Mouse (Mus musculus) midbrain, embryonic 15.5 days (tissue): ENCODE data around the gene Cep89. TPM values are rescaled to one million over a fixed set of nuclear protein-coding genes. Genes with fewer than 3 reads are reported as not detected.

ENCODE experiments used
- ATAC-seq: fragments of 200-750 bp; cut with Nextera tagmentation; replicated peaks from 2 replicates; pipeline ENCODE4 v1.8.0; 2017; ENCODE audit warnings: moderate TSS enrichment
- H3K27ac ChIP-seq: fragments of 300-500 bp; sonication (generic); 2 replicates; pipeline ENCODE4 v1.5.1; 2015; ENCODE audit warnings: mild to moderate bottlenecking, inconsistent platforms
- H3K27me3 ChIP-seq: fragments of 300-500 bp; sonication (generic); replicated peaks from 2 replicates; pipeline ENCODE4 v1.6.1; 2015; ENCODE audit warnings: inconsistent platforms
- H3K36me3 ChIP-seq: fragments of 300-500 bp; sonication (generic); replicated peaks from 2 replicates; pipeline ENCODE4 v1.6.1; 2015; ENCODE audit warnings: inconsistent platforms
- H3K4me1 ChIP-seq: fragments of 300-500 bp; sonication (generic); 2 replicates; pipeline ENCODE4 v1.6.1; 2015; ENCODE audit warnings: inconsistent platforms
- H3K4me2 ChIP-seq: fragments of 300-500 bp; sonication (generic); 2 replicates; pipeline ENCODE4 v1.6.1; 2015; ENCODE audit warnings: inconsistent platforms, mild to moderate bottlenecking, moderate library complexity
- H3K4me3 ChIP-seq: fragments of 300-500 bp; sonication (generic); 2 replicates; pipeline ENCODE4 v1.5.1; 2015; ENCODE audit warnings: mild to moderate bottlenecking, inconsistent platforms
- H3K9ac ChIP-seq: fragments of 300-500 bp; sonication (generic); 2 replicates; pipeline ENCODE4 v1.6.1; 2015; ENCODE audit warnings: mild to moderate bottlenecking, inconsistent platforms
- H3K9me3 ChIP-seq: fragments of 300-500 bp; sonication (generic); 2 replicates; pipeline ENCODE4 v1.6.1; 2016; ENCODE audit warnings: inconsistent platforms
- WGBS: fragments of 180-500 bp; shearing (Covaris S2); methylation state at CpG from one replicate; pipeline ENCODE4 v1.1.7; 2015; ENCODE audit warnings: mixed read lengths; 5-methylcytosine and 5-hydroxymethylcytosine counted together
- polyA plus RNA-seq: library from polyadenylated mRNA; unstranded; fragments of >200 nt; fragmentation: Nextera tagmentation; extraction: Ambion mirVana; gene quantifications from 2 replicates; pipeline ENCODE4 v1.2.1, GENCODE M21; 2015

Gene Cep89
- polyA plus RNA-seq, 1 experiment from 2014 or later = 35.8 TPM

DNA sequence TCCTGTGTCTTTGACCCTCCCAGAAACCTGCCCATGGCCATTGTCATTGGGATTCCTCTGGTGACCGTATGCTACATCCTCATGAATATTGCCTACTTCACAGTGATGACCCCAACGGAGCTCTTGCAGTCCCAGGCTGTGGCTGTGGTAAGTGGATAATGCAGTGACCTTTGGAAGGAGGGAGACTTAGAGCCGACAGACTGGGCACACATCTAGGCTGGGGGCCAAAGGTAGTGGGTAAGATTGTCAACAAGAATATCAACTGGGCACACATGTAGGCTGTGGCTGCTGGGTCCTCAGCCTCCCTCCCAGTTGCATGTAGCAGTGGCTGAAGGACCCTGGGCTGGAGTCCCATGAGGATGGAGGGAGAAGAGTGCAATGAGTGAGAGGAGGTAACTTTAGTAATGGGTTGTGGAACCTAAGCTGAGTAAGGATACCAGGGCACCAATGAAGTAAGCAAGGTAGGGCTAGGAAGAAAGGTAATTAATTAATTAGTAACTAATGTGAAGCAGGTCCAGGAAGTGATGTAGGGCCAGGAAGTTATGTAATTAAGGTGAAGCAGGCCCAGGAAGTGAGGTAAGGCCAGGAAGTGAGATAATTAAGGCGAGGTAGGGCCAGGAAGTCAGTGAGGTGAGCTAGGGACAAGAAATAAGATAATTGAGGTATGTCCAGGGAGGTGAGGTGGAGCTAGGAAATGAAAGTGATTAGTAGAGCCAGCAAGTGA, 59.4 kb downstream of the Cep89 start:
- Histone ChIP-seq H3K9me3 (no peaks in the 10 kb centered on the region), H3K27ac (no peak overlapping the region), H3K4me2 (no peak overlapping the region), H3K4me1 (no peaks in the 10 kb centered on the region), H3K27me3 (no peaks in the 10 kb centered on the region), H3K9ac (no peak overlapping the region), H3K36me3 (no peaks in the 10 kb centered on the region), H3K4me3 (no peak overlapping the region)
- WGBS = 76% methylated on average over 4 of the region's 4 CpGs
- ATAC-seq = no peak

DNA sequence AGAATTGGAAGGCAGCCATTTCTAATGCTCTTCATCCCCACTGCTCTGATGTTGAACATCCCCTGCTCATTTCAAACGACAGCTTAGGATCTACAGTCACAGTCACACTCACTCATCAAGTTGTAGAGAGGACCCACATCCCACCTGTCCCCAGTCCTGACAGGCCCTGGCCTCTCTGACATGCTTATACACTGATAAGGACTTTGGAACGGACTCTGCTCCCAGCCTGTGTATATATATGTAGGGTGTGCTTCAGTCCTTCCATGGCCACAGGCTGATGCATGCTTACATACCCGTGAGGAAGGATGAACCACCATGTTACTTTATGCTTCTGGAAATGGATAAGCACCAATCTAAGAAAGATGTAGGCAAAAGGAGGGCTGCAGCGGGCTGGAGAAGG, 64.1 kb downstream of the Cep89 start:
- WGBS = 86% methylated on average over 4 of the region's 4 CpGs
- Histone ChIP-seq H3K4me1 (no peaks in the 10 kb centered on the region), H3K9me3 (no peaks in the 10 kb centered on the region), H3K36me3 (no peaks in the 10 kb centered on the region), H3K4me3 (no peak overlapping the region), H3K27ac (no peak overlapping the region), H3K9ac (no peak overlapping the region), H3K4me2 (no peak overlapping the region), H3K27me3 (no peaks in the 10 kb centered on the region)
- ATAC-seq = no peak

DNA sequence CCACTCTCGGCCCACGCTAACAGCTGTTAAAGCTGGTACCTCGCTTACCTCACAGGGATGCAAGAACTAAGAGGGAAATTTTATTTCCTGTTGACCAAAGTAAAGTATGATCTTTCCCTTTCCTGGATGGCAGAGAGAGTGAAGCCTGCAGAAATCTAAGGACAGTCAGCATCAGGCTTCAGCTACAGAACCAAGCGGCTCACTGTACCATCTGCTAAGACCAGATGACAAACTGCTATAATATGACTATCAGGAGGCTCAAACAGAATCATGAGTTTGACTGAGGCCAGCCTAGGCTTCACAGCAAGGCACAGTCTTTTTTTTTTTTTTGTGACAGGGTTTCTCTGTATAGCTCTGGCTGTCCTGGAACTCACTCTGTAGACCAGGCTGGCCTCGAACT, 68.2 kb downstream of the Cep89 start:
- H3K27ac ChIP-seq = no peak overlapping the region
- 93% methylated on average over 5 of the region's 5 CpGs for WGBS
- no peaks in the 10 kb centered on the region for H3K4me1 ChIP-seq
- H3K4me2 ChIP-seq = no peak overlapping the region
- H3K9me3 ChIP-seq = no peaks in the 10 kb centered on the region
- H3K36me3 ChIP-seq = no peaks in the 10 kb centered on the region
- no peaks in the 10 kb centered on the region for H3K27me3 ChIP-seq
- no peak overlapping the region for H3K9ac ChIP-seq
- no peak for ATAC-seq
- no peak overlapping the region for H3K4me3 ChIP-seq

DNA sequence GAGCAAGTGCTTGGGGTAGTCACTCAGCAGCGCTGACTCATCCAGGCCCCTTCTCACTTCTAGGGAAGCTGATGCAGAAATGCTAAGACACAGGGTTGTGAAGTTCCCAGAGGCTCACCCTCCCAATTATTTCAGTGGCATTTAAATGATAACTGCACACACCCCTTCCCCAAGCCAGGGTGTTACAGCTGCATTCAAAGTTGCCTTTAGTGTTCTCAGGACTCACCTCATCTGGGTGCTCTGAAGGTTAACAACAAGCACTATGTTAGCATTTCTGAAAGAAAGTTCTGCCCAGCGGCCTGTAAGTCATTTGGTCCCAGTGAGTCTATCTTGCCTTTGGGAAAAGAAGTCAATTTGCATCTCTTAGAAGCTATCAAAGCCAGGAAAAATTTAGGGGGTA, 71.0 kb downstream of the Cep89 start:
- WGBS = 75% methylated on average over 2 of the region's 2 CpGs
- Histone ChIP-seq H3K4me2 (no peak overlapping the region), H3K4me3 (no peak overlapping the region), H3K36me3 (no peaks in the 10 kb centered on the region), H3K9ac (no peak overlapping the region), H3K27me3 (no peaks in the 10 kb centered on the region), H3K9me3 (no peaks in the 10 kb centered on the region), H3K4me1 (no peaks in the 10 kb centered on the region), H3K27ac (no peak overlapping the region)
- ATAC-seq = no peak

DNA sequence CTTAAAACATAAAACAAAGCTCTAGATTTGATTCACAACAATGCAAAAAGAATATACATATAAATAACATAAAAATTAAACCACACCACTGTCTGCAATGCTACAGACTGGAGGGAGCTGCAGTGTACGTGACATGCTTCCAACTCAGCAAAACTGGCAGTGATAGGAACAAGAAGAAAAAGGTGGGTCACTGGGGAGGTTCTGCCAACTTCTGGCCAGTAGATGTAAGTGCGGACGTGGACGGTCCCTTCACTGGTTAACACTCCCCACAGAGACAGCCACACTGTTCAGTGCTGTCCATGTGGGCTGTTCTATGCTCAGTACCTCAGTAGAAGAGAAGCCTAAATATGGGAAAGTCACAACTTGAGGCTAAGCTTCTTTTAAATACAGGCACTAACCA, 74.0 kb downstream of the Cep89 start:
- Histone ChIP-seq H3K4me1 (no peaks in the 10 kb centered on the region), H3K4me2 (no peak overlapping the region), H3K4me3 (no peak overlapping the region), H3K27ac (no peak overlapping the region), H3K27me3 (no peaks in the 10 kb centered on the region), H3K36me3 (no peaks in the 10 kb centered on the region), H3K9me3 (no peaks in the 10 kb centered on the region), H3K9ac (no peak overlapping the region)
- no peak for ATAC-seq
- 50% methylated on average over 4 of the region's 4 CpGs for WGBS

DNA sequence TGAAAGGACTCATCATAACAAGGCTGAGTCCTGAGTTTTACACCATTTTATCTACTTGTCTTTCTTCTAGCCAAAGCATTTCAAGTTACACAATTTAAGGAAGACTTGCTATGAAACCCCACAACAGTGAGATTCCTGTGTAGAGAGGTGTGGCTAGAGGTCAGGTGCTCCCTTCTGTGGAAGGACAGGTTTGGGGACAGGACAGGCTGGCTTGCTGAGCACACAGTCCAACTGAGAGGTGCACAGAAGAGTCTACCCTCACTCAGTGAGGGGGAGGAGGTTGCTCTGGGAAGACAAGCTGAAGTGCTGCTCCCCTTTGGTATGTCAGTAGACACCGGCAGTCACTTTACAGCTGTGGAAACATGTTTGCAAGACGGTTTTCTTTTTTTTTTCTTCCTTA, 79.6 kb downstream of the Cep89 start:
- Histone ChIP-seq H3K27ac (no peak overlapping the region), H3K9ac (no peak overlapping the region), H3K9me3 (no peaks in the 10 kb centered on the region), H3K27me3 (no peaks in the 10 kb centered on the region), H3K4me1 (no peaks in the 10 kb centered on the region), H3K36me3 (no peaks in the 10 kb centered on the region), H3K4me3 (no peak overlapping the region), H3K4me2 (no peak overlapping the region)
- WGBS = 80% methylated on average over 2 of the region's 2 CpGs
- ATAC-seq = no peak

DNA sequence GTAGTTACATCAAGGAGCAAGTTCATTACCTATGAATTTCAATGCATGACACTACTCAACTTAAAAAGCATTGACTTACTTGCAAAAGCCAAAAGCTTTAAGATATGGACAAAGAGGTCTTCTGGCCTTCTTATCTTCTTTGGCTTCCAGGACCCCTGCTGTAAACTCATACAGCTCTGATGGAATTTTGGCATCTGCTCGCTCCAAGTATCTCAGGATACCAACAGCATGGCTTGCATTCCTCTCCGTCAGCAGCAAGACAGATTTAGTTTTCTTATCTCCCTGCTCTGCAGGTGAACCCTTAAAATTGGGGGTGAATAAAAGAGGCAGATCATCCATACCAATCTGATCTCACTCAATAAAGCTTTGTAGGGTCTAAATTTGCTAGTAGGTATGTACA, 88.3 kb downstream of the Cep89 start:
- Histone ChIP-seq H3K36me3 (no peaks in the 10 kb centered on the region), H3K4me2 (no peak overlapping the region), H3K9me3 (no peaks in the 10 kb centered on the region), H3K9ac (no peak overlapping the region), H3K27ac (no peak overlapping the region), H3K27me3 (no peaks in the 10 kb centered on the region), H3K4me3 (no peak overlapping the region), H3K4me1 (no peaks in the 10 kb centered on the region)
- no peak for ATAC-seq
- WGBS = 78% methylated on average over 2 of the region's 2 CpGs

DNA sequence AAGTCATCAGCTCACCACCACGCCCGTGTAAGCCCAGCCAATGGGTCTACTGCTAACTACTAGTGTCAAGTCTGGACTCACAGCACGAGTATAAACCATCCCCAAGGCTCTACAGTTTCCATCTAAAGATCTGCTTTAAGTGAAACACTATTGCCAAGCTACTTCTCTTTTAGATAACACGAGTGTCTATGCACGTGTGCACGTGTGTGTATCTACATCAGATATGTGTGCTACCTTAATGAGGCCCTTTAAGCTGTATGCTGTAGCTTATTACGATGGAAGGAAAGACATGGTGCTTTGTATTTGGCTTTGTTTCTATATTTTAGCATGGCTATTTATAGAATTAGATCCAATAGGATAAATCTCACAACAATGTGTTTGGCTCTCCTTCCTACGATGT, 89.7 kb downstream of the Cep89 start:
- 87% methylated on average over 8 of the region's 8 CpGs for WGBS
- ATAC-seq = no peak

More for the DNA sequence above, 89.7 kb downstream of the Cep89 start:
- H3K4me3 ChIP-seq = no peak overlapping the region
- H3K9me3 ChIP-seq = no peaks in the 10 kb centered on the region
- no peak overlapping the region for H3K4me2 ChIP-seq
- no peaks in the 10 kb centered on the region for H3K36me3 ChIP-seq
- no peaks in the 10 kb centered on the region for H3K27me3 ChIP-seq
- no peak overlapping the region for H3K27ac ChIP-seq
- no peaks in the 10 kb centered on the region for H3K4me1 ChIP-seq
- H3K9ac ChIP-seq = no peak overlapping the region

Other genes starting within 250 kb of the Cep89 start
- gene Slc7a10, start 210.7 kb upstream of the Cep89 start, polyA plus RNA-seq = 9.7 and 12.2 TPM in 2 replicates
- gene Lrp3, start 181.5 kb upstream of the Cep89 start, polyA plus RNA-seq = 31.6 and 32.2 TPM in 2 replicates
- gene Gpatch1, start 78.6 kb upstream of the Cep89 start, polyA plus RNA-seq = 19.9 and 23.1 TPM in 2 replicates
- 1.9 and 2.1 TPM in 2 replicates for gene Rhpn2, start 62.9 kb upstream of the Cep89 start, polyA plus RNA-seq
- 19.4 and 19.9 TPM in 2 replicates for gene Faap24, start 199 bp upstream of the Cep89 start, polyA plus RNA-seq
- gene Slc7a9, start 51.8 kb downstream of the Cep89 start, polyA plus RNA-seq = 0.12 and 0.13 TPM in 2 replicates
- 0.36 and 0.37 TPM in 2 replicates for gene Tdrd12, start 140.7 kb downstream of the Cep89 start, polyA plus RNA-seq
- gene Nudt19, start 159.3 kb downstream of the Cep89 start, polyA plus RNA-seq = 87.3 and 91.5 TPM in 2 replicates
- 0.04 TPM in 1 of 2 replicates, not detected in the other for gene Rgs9bp, start 188.5 kb downstream of the Cep89 start, polyA plus RNA-seq
- gene Ankrd27, start 189.2 kb downstream of the Cep89 start, polyA plus RNA-seq = 18.9 and 19.0 TPM in 2 replicates